Mouse (Mus musculus): ENCODE measurements at regions not wholly inside any gene's neighbourhood (a gene's known extent, or its start where the extent isn't known, plus 50 kb on each side); places are given as distances from the start of the nearest gene placed in this dataset.

GRCm38 (mm10) chr11:18413769-18414168 lies 460.1 kb upstream of the Etaa1 start:
- DNase-seq (ENCODE audit: low spot score in 2 of 2): no peak

- no peak for DNase-seq (ENCODE audit: low spot score in 2 of 2)
These were observed 454.5 kb upstream of the Etaa1 start for GRCm38 (mm10) chr11:18408071-18408752.

- DNase-seq (ENCODE audit: low spot score in 2 of 2): no peak
These were observed 445.9 kb upstream of the Etaa1 start for GRCm38 (mm10) chr11:18399561-18399960.

- DNase-seq (ENCODE audit: low spot score in 2 of 2): no peak
These were observed 442.7 kb upstream of the Etaa1 start for GRCm38 (mm10) chr11:18396397-18396796.

- no peak for DNase-seq (ENCODE audit: low spot score in 2 of 2)
These were observed 442.0 kb upstream of the Etaa1 start for GRCm38 (mm10) chr11:18395631-18396030.

- DNase-seq (ENCODE audit: low spot score in 2 of 2): no peak
These were observed 419.2 kb upstream of the Etaa1 start for GRCm38 (mm10) chr11:18372813-18373332.

GRCm38 (mm10) chr11:18371304-18371703 lies 417.6 kb upstream of the Etaa1 start:
- DNase-seq (ENCODE audit: low spot score in 2 of 2): no peak

GRCm38 (mm10) chr11:18370861-18371260 lies 417.2 kb upstream of the Etaa1 start:
- no peak for DNase-seq (ENCODE audit: low spot score in 2 of 2)

- peak in 1 of 2 experiments; percentile 3 for DNase-seq (ENCODE audit: low spot score in 2 of 2)
These were observed 401.2 kb upstream of the Etaa1 start for GRCm38 (mm10) chr11:18354866-18355265.

GRCm38 (mm10) chr11:18354156-18354555 lies 400.5 kb upstream of the Etaa1 start:
- no peak for DNase-seq (ENCODE audit: low spot score in 2 of 2)

- no peak for DNase-seq (ENCODE audit: low spot score in 2 of 2)
These were observed 394.2 kb upstream of the Etaa1 start for GRCm38 (mm10) chr11:18347841-18348240.

- no peak for DNase-seq (ENCODE audit: low spot score in 2 of 2)
These were observed 360.0 kb upstream of the Etaa1 start for GRCm38 (mm10) chr11:18313510-18314301.

- DNase-seq (ENCODE audit: low spot score in 2 of 2): peak; percentile 39 to 68
These were observed 342.8 kb upstream of the Etaa1 start for GRCm38 (mm10) chr11:18296194-18297125.

GRCm38 (mm10) chr11:18278585-18279136 lies 325.0 kb upstream of the Etaa1 start:
- no peak for DNase-seq (ENCODE audit: low spot score in 2 of 2)

GRCm38 (mm10) chr11:18272392-18272791 lies 318.7 kb upstream of the Etaa1 start:
- no peak for DNase-seq (ENCODE audit: low spot score in 2 of 2)

- no peak for DNase-seq (ENCODE audit: low spot score in 2 of 2)
These were observed 312.5 kb upstream of the Etaa1 start for GRCm38 (mm10) chr11:18266161-18266560.

GRCm38 (mm10) chr11:18262901-18263300 lies 309.2 kb upstream of the Etaa1 start:
- DNase-seq (ENCODE audit: low spot score in 2 of 2): no peak

GRCm38 (mm10) chr11:18249236-18249635 lies 295.6 kb upstream of the Etaa1 start:
- DNase-seq (ENCODE audit: low spot score in 2 of 2): no peak

- DNase-seq (ENCODE audit: low spot score in 2 of 2): no peak
These were observed 263.1 kb upstream of the Etaa1 start for GRCm38 (mm10) chr11:18216762-18217161.

GRCm38 (mm10) chr11:18173028-18173427 lies 219.4 kb upstream of the Etaa1 start:
- no peak for DNase-seq (ENCODE audit: low spot score in 2 of 2)

GRCm38 (mm10) chr11:18171207-18171776 lies 217.6 kb upstream of the Etaa1 start:
- no peak for DNase-seq (ENCODE audit: low spot score in 2 of 2)
